Mouse (Mus musculus): ENCODE measurements around the gene Mrgpre. TPM values are rescaled to one million over a fixed set of nuclear protein-coding genes. Genes with fewer than 3 reads are reported as not detected.

Mrgpre gene
- polyA plus RNA-seq, 1 experiment: 1.1 TPM

DNA sequence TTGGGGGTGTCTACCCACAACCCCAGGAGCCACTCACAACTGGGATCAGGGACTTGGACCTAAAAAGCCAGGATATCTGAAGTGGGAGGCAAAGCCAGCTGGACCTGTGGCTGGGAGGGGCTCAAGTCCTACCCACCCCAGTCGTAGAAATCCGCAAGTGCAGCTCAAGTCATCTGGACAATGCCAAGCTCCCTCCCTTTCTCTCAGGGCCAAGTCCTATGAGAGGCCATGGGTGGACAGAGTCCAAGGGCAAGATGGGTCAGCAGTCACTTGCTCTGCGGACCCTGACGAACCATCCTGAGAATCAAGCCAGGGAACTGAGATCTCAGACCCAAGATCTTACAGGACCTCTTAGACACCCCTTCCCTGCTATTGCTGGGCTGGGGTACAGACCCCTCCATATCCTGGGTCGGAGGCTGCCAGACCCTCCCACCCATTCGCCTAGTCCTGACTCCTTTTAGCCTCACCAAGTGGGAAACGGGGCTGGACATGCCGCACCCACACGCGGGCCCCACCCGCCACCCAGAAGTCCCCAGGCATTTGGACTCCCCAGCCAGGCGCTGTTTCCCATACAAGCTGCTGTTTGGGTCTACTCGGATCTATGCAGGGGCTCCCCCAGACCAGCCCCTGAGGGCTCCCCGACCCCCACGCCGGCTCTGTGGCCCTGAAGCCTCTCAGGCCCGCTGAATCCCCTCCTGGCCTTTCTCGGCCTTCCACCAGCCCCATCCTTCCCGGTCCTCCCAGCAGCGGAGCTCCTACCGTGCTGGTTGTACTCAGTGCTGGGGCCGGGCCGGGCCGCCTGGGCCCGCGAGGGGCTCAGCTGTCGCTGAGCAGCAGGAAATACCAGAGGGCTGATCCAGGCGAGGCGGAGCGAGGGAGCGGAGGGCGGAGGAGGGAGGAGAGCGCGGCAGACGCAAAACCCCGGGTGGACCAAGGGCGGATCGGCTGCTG is 44.5 kb downstream of the Mrgpre start:
- DNase-seq (ENCODE audit: low read depth): no peak

DNA sequence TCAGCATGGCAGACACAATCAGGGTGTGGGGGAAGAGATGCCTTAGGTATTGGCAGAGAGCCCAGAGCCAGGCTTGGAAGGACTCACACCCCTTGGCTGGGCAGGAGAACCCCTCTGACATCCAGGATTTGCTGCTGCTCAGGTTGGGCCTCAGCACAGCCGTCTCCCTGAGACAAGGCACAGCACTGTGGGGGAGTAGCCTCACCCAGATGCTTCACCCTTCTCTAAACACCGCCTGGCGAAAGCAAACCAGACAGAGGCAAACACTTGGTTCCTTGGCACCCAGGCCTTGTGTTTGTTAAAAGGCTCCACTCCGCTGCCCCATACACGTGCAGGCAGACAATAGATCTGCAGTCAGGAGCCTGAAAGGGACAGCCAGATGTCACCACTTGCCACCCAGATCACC is 45.7 kb downstream of the Mrgpre start:
- DNase-seq (ENCODE audit: low read depth): no peak

DNA sequence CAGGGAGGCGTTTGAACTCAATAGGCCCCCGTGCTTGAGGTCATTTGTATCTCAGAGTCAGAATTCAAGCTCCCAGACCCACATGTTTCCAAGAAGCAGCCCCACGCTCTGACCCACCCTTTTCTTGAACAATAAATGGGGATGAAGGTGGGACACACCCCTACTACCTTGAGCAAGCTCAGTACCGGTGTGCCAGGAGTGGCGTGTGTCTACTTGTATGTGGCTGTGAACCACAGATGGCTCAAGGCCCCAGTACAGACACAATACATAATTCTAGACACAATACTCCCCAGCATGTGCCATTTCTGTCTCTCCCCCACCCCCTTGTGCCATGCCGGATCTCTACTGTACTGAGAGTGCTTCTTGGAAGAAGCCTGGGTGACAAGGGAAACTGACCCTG is 46.1 kb downstream of the Mrgpre start:
- DNase-seq (ENCODE audit: low read depth): no peak

DNA sequence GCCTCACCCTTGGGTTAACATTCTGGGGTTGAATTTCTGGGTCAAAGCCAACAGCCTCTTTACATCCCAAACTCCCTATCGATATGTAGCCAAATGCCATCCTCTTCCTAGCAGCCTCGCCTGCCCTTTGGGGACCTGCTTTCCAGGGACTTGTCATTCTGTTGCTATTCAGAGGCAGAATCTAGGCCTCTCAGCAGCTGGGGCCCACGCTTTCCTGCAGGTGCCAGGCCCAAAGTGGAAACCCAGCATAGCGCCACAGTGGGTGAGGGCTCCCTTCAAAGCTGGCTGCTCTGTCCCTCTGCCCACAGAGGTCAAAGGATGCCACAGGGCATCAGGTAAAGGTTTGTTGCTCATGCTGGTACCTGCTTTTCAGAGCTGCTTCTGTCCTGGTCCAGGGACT is 50.6 kb downstream of the Mrgpre start:
- no peak for DNase-seq (ENCODE audit: low read depth)

DNA sequence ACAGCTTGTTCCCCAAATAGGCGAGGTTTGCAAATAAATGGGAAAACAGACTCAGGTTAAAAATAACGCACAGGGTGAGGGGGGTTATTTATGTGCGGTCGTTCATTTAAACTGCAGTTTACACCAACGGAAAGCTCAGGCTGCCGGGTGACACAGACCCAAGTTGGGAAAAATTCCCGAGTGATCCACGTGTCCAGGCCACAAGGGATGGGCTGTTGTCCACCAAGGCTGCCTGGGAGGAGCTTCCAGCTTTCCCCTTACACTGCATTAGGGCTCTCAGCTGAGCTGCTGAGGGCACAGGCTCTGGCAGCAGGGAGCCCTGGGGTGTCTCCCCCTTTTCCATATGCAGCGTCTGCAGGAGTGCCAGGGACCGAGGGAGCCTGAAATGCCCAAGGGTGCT is 54.4 kb downstream of the Mrgpre start:
- no peak for DNase-seq (ENCODE audit: low read depth)

Other genes starting within 250 kb of the Mrgpre start
- gene Nap1l4, start 235.4 kb downstream of the Mrgpre start, polyA plus RNA-seq (2012; rRNA removed): 62.2 and 73.5 TPM in 2 replicates
- gene Cars, start 184.4 kb downstream of the Mrgpre start, polyA plus RNA-seq (2012; rRNA removed): 17.0 and 18.5 TPM in 2 replicates
- 0.28 and 0.36 TPM in 2 replicates for gene Tnfrsf26, start 155.8 kb downstream of the Mrgpre start, polyA plus RNA-seq (2012; rRNA removed)
- 2.8 and 4.3 TPM in 2 replicates for gene Tnfrsf22, start 134.8 kb downstream of the Mrgpre start, polyA plus RNA-seq (2012; rRNA removed)
- 2.2 and 2.6 TPM in 2 replicates for gene Tnfrsf23, start 98.6 kb downstream of the Mrgpre start, polyA plus RNA-seq (2012; rRNA removed)
- gene Osbpl5, start 27.5 kb downstream of the Mrgpre start, polyA plus RNA-seq (2012; rRNA removed): 23.0 and 29.1 TPM in 2 replicates
- gene Mrgprg, start 17.5 kb downstream of the Mrgpre start, polyA plus RNA-seq (2012; rRNA removed): 1.7 TPM in 1 of 2 replicates, not detected in the other
- gene Nadsyn1, start 38.3 kb upstream of the Mrgpre start, polyA plus RNA-seq (2012; rRNA removed): 8.4 and 11.5 TPM in 2 replicates
- gene Dhcr7, start 38.6 kb upstream of the Mrgpre start, polyA plus RNA-seq (2012; rRNA removed): 46.2 and 64.1 TPM in 2 replicates
- gene Gm498, start 82.3 kb upstream of the Mrgpre start, polyA plus RNA-seq (2012; rRNA removed): 2.3 and 3.1 TPM in 2 replicates
- gene Shank2, start 217.4 kb upstream of the Mrgpre start, polyA plus RNA-seq (2012; rRNA removed): 0.34 and 1.3 TPM in 2 replicates